Mouse (Mus musculus) G1E (cell line): ENCODE results near the gene Mcam.

Experiments used
- CTCF ChIP-seq: IDR thresholded peaks from 2 replicates; pipeline ENCODE4 v1.5.1; 2012; ENCODE audit warnings: low read depth, low read length, inconsistent platforms, mixed read lengths
- GATA1 ChIP-seq: IDR thresholded peaks from 2 replicates; pipeline ENCODE4 v1.6.1; 2012; ENCODE audit warnings: borderline replicate concordance, low read length, inconsistent platforms, mixed read lengths
- POLR2AphosphoS5 ChIP-seq: IDR thresholded peaks from 2 replicates; pipeline ENCODE4 v1.6.1; 2012; ENCODE audit warnings: low read depth, low read length, inconsistent platforms; ENCODE audit not compliant: insufficient replicate concordance
- TAL1 ChIP-seq: conservative IDR thresholded peaks from 2 replicates; pipeline ENCODE4 v1.6.1; 2012; ENCODE audit warnings: low read depth, low read length, inconsistent platforms, mixed read lengths

DNA sequence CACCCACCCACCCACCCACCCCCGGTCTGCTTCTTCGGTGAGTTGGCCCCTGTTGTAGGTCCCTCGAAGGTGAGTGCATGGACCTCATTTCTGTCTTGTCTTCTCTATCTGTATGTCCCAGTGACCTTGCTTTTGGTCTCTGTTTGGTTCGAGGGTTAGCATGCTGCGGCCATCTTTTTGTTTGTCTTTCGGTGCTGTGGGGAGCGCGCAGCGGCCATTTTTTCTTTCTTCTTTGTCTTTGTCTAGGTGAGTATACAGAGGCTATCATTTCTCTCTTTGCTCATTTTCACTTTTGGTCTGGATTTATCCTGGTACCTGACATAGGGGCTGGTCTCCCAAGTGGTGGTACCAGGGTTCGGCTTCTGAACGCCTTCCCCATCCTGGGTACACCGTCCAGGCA is 44.5 kb downstream of the Mcam start:
- TF ChIP-seq POLR2AphosphoS5: no peak
- no peak for TF ChIP-seq CTCF
- TF ChIP-seq TAL1: no peak
- TF ChIP-seq GATA1: no peak
